Mouse (Mus musculus) liver, embryonic 14.5 days (tissue): Measurements from ENCODE around the gene Myof.

ENCODE experiments used
- CTCF ChIP-seq: IDR thresholded peaks from 2 replicates; pipeline ENCODE4 v1.5.1; 2016; ENCODE audit warnings: antibody characterized with exemption, low read depth, control low read depth
- EP300 ChIP-seq: IDR thresholded peaks from 2 replicates; pipeline ENCODE4 v1.6.1; 2016; ENCODE audit warnings: antibody characterized with exemption, low read depth

- no peak for TF ChIP-seq CTCF
- TF ChIP-seq EP300 = no peak
Measured at GRCm38 (mm10) chr19:38002816-38003215, 40.6 kb downstream of the Myof start.
